Mouse (Mus musculus) megakaryocyte, embryonic 14.5 days (primary cell): ENCODE results near the gene Mmp8. TPM values are rescaled to one million over a fixed set of nuclear protein-coding genes. Genes with fewer than 3 reads are reported as not detected.

Experiments
- H3K27me3 ChIP-seq: replicated peaks from 2 replicates; pipeline ENCODE3; 2012; ENCODE audit warnings: inconsistent platforms
- H3K36me3 ChIP-seq: replicated peaks from 2 replicates; pipeline ENCODE3; 2012; ENCODE audit warnings: low read length, inconsistent platforms, mixed read lengths
- H3K4me1 ChIP-seq: 2 replicates; pipeline ENCODE4 v1.6.1; 2012; ENCODE audit warnings: inconsistent platforms
- H3K4me3 ChIP-seq: replicated peaks from 2 replicates; pipeline ENCODE3; 2012; ENCODE audit warnings: moderate library complexity, mild to moderate bottlenecking, inconsistent platforms
- H3K9me3 ChIP-seq: 2 replicates; pipeline ENCODE4 v1.6.1; 2012; ENCODE audit warnings: inconsistent platforms
- FLI1 ChIP-seq: IDR thresholded peaks from 2 replicates; pipeline ENCODE4 v1.6.1; 2012; ENCODE audit warnings: low read length, inconsistent platforms, mixed read lengths
- GATA1 ChIP-seq: IDR thresholded peaks from 3 replicates; pipeline ENCODE4 v1.6.1; 2012; ENCODE audit warnings: mixed read lengths, low read length, inconsistent platforms, borderline replicate concordance
- polyA plus RNA-seq: library from polyadenylated mRNA; stranded (reverse); fragments of >175 nt; gene quantifications from 2 replicates; pipeline ENCODE4 v1.2.3, GENCODE M21; 2012; ENCODE audit warnings: low replicate concordance; ENCODE audit not compliant: insufficient read depth

Gene Mmp8
- polyA plus RNA-seq, 1 experiment: 1.4 TPM

GRCm38 (mm10) chr9:7593272-7593812 is 35.1 kb downstream of the Mmp8 start:
- TF ChIP-seq FLI1 (no peak), GATA1 (no peak)
- H3K4me1 ChIP-seq: peaks cover 27% of the 10 kb centered on the region
- H3K9me3 ChIP-seq: no peaks in the 10 kb centered on the region
- no peaks in the 10 kb centered on the region for H3K27me3 ChIP-seq
- H3K4me3 ChIP-seq: no peak overlapping the region
- H3K36me3 ChIP-seq: no peaks in the 10 kb centered on the region

DNA sequence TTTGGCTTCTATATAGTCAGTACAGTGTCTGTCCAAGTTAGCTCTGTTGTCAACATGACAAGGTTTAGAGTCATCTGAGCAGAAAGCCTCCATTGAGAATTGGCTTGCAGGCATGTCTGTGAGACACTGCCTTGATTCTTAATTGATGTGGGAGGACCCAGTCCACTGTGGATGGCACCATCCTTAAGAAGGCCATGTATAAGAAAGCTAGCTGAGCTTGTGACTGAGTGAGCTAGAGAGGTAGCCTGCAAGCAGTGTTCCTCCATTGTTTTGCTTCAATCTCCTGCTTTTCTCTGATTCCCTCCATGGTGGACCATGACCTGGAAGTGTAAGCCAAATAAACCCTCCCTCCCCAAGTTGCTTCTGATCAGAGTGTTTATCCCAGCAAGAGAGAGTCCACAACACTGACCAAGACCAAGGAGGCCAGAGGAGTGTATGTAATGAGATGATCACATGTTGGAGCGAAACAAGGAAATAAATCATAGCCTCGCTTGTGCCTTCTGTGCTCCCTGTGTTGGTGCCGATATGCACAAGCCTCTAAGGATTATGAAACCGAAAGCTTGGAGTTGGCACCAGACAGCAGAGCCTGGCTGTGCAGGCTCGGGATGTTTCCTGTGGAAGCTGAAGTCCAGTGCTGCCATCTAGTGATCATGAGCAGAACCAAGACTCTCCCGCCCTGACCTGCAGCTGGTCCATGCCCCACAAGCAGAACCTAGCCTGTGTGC is 36.7 kb downstream of the Mmp8 start:
- H3K9me3 ChIP-seq: no peaks in the 10 kb centered on the region
- TF ChIP-seq GATA1 (no peak), FLI1 (no peak)
- peaks cover 27% of the 10 kb centered on the region for H3K4me1 ChIP-seq
- H3K4me3 ChIP-seq: peak overlapping the region; percentile 92
- no peaks in the 10 kb centered on the region for H3K36me3 ChIP-seq
- no peaks in the 10 kb centered on the region for H3K27me3 ChIP-seq

DNA sequence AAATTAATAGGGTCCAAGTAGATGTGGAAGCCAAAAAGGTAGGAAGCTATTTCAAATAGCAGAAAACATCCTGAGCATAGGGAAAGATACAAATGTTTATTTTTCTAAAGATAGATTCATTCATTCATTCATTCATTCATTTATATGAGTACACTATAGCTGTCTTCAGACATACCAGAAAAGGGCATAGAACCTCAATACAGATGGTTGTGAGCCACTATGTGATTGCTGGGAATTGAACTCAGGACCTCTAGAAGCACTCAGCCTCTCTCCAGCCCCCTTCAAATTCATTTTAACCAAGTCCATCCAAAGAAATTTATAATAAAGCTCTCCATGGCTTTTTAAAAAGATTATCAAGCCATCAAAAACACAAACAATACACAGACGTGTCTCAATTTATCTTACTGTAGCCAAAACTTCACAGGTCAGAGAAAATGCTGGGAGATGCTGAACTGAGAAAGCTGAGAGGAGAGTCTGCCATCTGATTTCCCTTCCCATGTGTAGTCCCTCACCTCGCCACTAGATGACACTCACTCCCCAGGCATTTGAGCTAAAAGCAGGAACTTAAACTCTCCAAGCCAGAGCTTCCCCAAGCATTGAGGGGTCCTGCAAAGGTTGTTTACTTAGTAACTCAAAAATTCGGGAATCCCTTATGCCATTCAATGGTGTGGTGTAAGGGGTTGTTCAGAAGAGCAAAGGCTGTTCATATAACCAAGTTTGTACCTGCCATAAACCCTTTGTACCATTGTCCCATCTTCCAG is 44.9 kb downstream of the Mmp8 start:
- TF ChIP-seq GATA1 (no peak), FLI1 (no peak)

DNA sequence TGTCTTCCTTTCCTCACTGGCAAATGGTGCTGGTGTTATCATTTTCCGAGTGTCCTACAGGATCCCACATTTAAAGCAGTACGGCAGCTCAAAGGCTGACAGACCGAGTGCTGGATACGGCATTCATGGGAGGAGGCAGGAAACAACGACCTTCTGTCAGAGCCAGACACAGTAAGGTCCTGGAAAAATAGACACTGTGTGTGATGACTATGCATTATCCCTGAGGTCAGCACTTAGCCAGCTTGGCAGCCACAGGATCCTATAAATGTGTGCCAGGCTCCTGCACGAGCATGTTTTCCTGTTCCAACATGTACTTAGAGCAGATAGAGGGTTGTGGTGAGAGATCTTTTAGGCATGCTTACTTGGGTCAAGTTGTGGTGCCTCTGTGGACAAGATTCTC is 45.7 kb downstream of the Mmp8 start:
- Histone ChIP-seq H3K36me3 (no peaks in the 10 kb centered on the region), H3K9me3 (no peaks in the 10 kb centered on the region), H3K27me3 (no peaks in the 10 kb centered on the region), H3K4me3 (peak overlapping the region; percentile 82), H3K4me1 (peaks cover 70% of the 10 kb centered on the region)
- no peak for TF ChIP-seq FLI1
- peak; percentile 58; the same call in 1 of the 3 replicates for TF ChIP-seq GATA1

More for the DNA sequence above, 44.9 kb downstream of the Mmp8 start:
- H3K27me3 ChIP-seq: no peaks in the 10 kb centered on the region
- H3K4me1 ChIP-seq: peaks cover 62% of the 10 kb centered on the region
- H3K4me3 ChIP-seq: peak overlapping the region; percentile 82
- no peaks in the 10 kb centered on the region for H3K9me3 ChIP-seq
- H3K36me3 ChIP-seq: no peaks in the 10 kb centered on the region

GRCm38 (mm10) chr9:7605638-7606037 is 47.4 kb downstream of the Mmp8 start:
- no peaks in the 10 kb centered on the region for H3K9me3 ChIP-seq
- H3K4me3 ChIP-seq: no peak overlapping the region
- H3K36me3 ChIP-seq: no peaks in the 10 kb centered on the region
- H3K27me3 ChIP-seq: no peaks in the 10 kb centered on the region
- H3K4me1 ChIP-seq: peaks cover 69% of the 10 kb centered on the region
- TF ChIP-seq GATA1: no peak
- no peak for TF ChIP-seq FLI1

Other genes starting within 250 kb of the Mmp8 start
- not detected in 2 replicates for gene Mmp12, start 214.1 kb upstream of the Mmp8 start, polyA plus RNA-seq
- not detected in 2 replicates for gene Mmp1b, start 170.4 kb upstream of the Mmp8 start, polyA plus RNA-seq
- gene Mmp3, start 112.6 kb upstream of the Mmp8 start, polyA plus RNA-seq: not detected in 2 replicates
- not detected in 2 replicates for gene Mmp10, start 56.1 kb upstream of the Mmp8 start, polyA plus RNA-seq
- not detected in 2 replicates for gene Mmp27, start 12.9 kb downstream of the Mmp8 start, polyA plus RNA-seq
- not detected in 2 replicates for gene Mmp20, start 69.8 kb downstream of the Mmp8 start, polyA plus RNA-seq
- not detected in 2 replicates for gene Mmp7, start 133.6 kb downstream of the Mmp8 start, polyA plus RNA-seq
- gene Tmem123, start 205.6 kb downstream of the Mmp8 start, polyA plus RNA-seq: 75.8 and 82.1 TPM in 2 replicates